Mouse (Mus musculus) bone marrow, adult 2 months (tissue): ENCODE measurements around the gene Sh3bgrl3. TPM values are rescaled to one million over a fixed set of nuclear protein-coding genes. Genes with fewer than 3 reads are reported as not detected.
"Not testable (repeated sequence)": the region's sequence is repeated elsewhere in the genome, so short reads cannot be mapped to it uniquely, and the experiment has no call there.

Experiments
- H3K27ac ChIP-seq: fragments of 200-500 bp; 2 replicates; pipeline ENCODE4 v1.5.1; 2012; ENCODE audit warnings: low read depth, mild to moderate bottlenecking, control low read depth, inconsistent platforms, low read length; ENCODE audit not compliant: control insufficient read depth, poor library complexity, insufficient read depth
- H3K4me1 ChIP-seq: fragments of 200-500 bp; 2 replicates; pipeline ENCODE4 v1.6.1; 2011; ENCODE audit warnings: low read length; ENCODE audit not compliant: control insufficient read depth, insufficient read depth
- H3K4me3 ChIP-seq: fragments of 200-500 bp; replicated peaks from 2 replicates; pipeline ENCODE3; 2011; ENCODE audit warnings: mild to moderate bottlenecking, low read depth, low read length, control low read depth; ENCODE audit not compliant: control insufficient read depth
- CTCF ChIP-seq: fragments of 200-500 bp; IDR thresholded peaks from 2 replicates; pipeline ENCODE4 v1.5.1; 2011; ENCODE audit warnings: low read length, control low read depth; ENCODE audit not compliant: control insufficient read depth, insufficient read depth
- POLR2A ChIP-seq: fragments of 200-500 bp; IDR thresholded peaks from 2 replicates; pipeline ENCODE4 v1.6.1; 2011; ENCODE audit warnings: low read depth, mild to moderate bottlenecking, control low read depth, low read length, borderline replicate concordance; ENCODE audit not compliant: control insufficient read depth
- WGBS: fragments of 180-500 bp; shearing (Covaris S2); methylation state at CpG from one replicate; pipeline ENCODE4 v1.1.7; 2018; 5-methylcytosine and 5-hydroxymethylcytosine counted together
- polyA plus RNA-seq: library from polyadenylated mRNA; stranded (reverse); fragments of >200 nt; gene quantifications from 2 replicates; pipeline ENCODE4 v1.2.4, GENCODE M21; 2011; ENCODE audit warnings: low replicate concordance; ENCODE audit not compliant: missing spikeins, insufficient read depth, insufficient read length

Sh3bgrl3 gene
- polyA plus RNA-seq, 1 experiment, result 416 TPM

DNA sequence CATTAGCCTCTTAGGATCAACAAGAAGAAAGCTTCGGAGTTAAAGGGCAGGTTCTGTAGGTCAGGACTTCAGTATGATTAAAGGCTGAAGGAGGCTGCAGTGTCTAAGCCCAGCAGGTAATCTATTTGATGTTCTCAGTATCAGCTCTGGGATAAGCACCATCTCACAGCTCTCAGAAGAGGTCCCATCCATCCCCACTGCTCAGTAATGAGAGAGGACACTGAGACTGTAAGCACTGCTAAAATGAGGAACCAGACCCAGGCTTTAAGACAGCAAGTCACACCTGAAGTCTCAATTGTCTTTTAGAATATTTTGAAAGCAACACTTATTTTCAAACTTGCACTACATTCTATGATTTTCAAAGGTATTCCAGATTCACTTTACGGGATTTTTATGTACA lies 29.0 kb upstream of the Sh3bgrl3 start:
- TF ChIP-seq POLR2A (no peak), CTCF (no peak)
- WGBS, result 92% methylated on average over 2 of the region's 2 CpGs
- no peak overlapping the region for H3K27ac ChIP-seq

DNA sequence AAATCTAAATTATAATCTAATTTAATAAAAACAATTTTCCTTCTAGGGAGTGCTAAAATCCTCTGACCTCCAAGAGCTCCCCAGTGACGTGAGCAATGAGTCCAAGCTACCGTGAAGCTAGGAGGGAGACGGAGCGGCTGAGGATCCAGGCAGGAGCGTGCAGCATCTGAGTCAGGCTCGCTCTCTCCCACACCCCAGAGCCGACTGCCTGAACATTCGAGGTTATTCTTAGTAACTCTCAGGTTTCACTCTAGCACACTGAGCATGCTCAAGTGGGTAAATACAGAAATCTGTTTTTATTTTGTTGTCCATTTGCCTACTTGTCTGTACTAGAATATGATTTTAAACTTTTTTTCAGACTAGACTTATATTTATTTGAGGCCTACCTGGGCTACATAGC lies 28.2 kb upstream of the Sh3bgrl3 start:
- WGBS, result 89% methylated on average over 8 of the region's 8 CpGs
- H3K4me1 ChIP-seq, result peaks cover 2% of the 10 kb centered on the region; the same call in 1 of the 2 replicates
- no peak overlapping the region for H3K27ac ChIP-seq
- TF ChIP-seq CTCF (no peak), POLR2A (no peak)
- H3K4me3 ChIP-seq, result no peak overlapping the region

More for the DNA sequence above, 29.0 kb upstream of the Sh3bgrl3 start:
- peaks cover 2% of the 10 kb centered on the region; the same call in 1 of the 2 replicates for H3K4me1 ChIP-seq
- H3K4me3 ChIP-seq, result no peak overlapping the region

DNA sequence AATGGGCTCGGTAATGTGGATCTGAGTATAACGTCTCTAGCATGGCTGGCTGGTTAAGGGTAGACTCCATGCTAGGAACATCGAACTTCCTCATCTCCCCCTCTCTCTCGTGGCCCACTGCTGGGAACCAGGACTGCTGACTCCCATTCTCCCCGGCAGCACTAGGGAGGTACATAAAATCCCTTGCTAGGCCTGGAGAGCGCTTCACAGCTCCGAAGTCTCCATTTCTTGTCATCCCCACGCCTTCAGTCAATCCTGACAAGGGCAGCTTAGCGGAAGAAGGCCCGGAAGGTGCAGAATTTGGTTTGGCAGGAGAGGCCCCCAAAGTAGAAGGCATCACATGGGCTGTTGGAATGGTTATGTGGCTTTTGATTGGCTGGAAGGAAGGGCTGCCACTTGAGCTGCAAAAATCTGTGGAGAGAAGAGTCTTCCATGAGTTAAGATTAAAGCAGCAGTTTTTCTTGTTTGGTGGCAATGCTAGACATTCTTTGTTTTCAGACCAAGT lies 27.4 kb upstream of the Sh3bgrl3 start:
- no peak overlapping the region for H3K27ac ChIP-seq
- peaks cover 2% of the 10 kb centered on the region; the same call in 1 of the 2 replicates for H3K4me1 ChIP-seq
- no peak for TF ChIP-seq CTCF
- TF ChIP-seq POLR2A, result no peak
- no peak overlapping the region for H3K4me3 ChIP-seq
- WGBS, result 87% methylated on average over 10 of the region's 10 CpGs

DNA sequence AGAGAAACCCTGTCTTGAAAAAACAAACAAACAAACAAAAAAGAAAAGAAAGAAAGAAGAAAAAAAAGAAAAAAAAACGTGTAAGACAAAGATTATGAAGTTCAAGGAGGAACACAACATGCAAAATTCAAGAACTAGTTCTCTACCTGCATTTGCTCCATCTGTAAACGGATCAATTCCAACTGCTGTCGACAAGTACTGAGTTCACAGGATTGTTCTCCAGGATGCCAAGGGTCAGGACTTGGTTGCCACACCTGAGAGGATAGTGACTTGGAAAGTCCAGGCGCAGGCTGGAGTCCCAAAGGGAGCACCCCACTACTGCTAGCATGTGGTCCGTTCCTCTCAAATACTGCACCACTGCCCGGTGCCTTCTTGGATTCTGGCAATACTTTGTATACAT lies 26.9 kb upstream of the Sh3bgrl3 start:
- Histone ChIP-seq H3K4me3 (no peak overlapping the region), H3K4me1 (peaks cover 2% of the 10 kb centered on the region; the same call in 1 of the 2 replicates), H3K27ac (no peak overlapping the region)
- WGBS, result 90% methylated on average over 6 of the region's 6 CpGs
- no peak for TF ChIP-seq CTCF
- TF ChIP-seq POLR2A, result no peak

DNA sequence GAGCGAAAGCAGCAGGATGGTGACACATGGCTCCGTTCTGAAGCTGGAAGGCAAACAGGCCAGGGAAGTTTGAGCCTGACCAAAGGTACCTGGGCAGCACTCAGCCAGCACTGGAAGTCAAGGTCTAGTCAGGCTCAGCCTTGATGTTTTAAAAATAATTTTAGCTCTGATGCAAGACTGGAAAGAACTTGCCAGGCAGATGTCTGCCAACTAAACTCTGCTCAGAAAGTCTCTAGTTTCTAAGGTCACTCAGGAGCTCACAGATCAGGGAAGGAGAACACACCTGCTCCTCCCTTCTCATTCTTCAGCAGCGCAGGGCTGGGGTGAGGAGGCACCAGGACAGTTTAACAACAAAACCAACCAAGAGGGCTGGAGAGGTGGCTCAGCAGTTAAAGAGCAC lies 25.8 kb upstream of the Sh3bgrl3 start:
- 93% methylated on average over 3 of the region's 3 CpGs for WGBS
- H3K4me3 ChIP-seq, result no peak overlapping the region
- H3K4me1 ChIP-seq, result peaks cover 2% of the 10 kb centered on the region; the same call in 1 of the 2 replicates
- H3K27ac ChIP-seq, result no peak overlapping the region
- TF ChIP-seq CTCF (no peak), POLR2A (no peak)

DNA sequence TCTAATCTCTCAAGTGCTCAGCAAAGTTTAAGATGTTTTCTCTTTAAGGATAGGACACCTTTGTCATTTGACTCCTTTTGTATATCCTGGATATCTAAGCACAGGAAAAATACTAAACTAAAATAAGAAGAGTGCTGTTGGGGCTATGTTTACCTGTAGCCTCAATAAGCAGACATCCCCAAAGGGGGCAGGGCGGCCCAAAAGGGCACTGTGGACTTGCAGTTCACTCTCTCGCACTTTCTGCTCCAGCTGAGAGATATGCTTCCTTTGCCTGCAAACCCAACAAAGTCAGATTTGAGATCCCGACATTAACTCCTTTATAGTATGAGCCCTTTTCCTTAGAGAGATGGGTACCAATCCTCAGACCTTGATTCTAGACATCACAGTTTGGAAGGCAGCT lies 25.1 kb upstream of the Sh3bgrl3 start:
- H3K27ac ChIP-seq, result no peak overlapping the region
- TF ChIP-seq POLR2A, result no peak
- TF ChIP-seq CTCF, result no peak
- H3K4me1 ChIP-seq, result no peaks in the 10 kb centered on the region; the same call in 1 of the 2 replicates
- WGBS, result 90% methylated on average over 3 of the region's 3 CpGs
- H3K4me3 ChIP-seq, result no peak overlapping the region

DNA sequence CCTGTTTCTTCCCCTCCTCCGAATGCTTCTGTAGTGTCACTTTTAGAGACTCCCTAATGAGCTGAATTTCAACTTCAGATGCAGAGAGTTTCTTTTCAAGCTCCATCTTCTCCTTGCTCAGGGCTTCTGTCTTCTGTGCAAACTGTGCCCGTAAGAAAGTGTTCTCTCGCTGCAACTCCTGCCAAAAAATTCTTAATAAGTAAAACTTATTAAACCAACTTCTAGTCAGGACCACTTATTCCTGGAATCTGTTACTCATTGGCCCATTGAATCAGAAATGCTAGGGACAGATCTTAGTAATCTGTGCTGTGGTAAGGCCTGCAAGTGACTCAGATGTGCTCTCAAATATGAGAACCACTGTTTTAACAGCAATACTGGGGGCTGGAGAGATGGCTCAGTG lies 23.5 kb upstream of the Sh3bgrl3 start:
- no peaks in the 10 kb centered on the region; the same call in 1 of the 2 replicates for H3K4me1 ChIP-seq

DNA sequence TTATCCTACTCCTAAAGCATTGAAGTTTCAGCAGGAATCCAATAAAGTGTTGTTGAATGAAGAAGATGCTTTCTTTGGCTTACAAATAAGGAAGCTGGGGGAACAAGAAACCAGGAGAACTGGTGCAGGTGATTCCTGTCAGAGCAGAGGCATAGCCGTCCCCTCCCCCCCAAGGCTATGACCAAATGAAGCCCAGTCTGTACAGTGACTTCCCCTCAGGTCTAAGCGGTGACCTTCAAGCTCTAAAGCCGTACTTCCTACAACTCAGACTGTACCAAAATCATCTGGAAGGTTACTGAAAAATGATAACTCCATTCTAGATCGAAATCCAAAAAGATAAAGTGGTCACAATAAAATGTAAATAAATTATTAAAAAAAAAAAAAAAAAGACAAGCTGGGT lies 20.8 kb upstream of the Sh3bgrl3 start:
- Histone ChIP-seq H3K27ac (no peak overlapping the region), H3K4me1 (no peaks in the 10 kb centered on the region), H3K4me3 (no peak overlapping the region)
- WGBS, result 70% methylated on average over 4 of the region's 4 CpGs
- TF ChIP-seq CTCF, result no peak
- TF ChIP-seq POLR2A, result no peak

More for the DNA sequence above, 23.5 kb upstream of the Sh3bgrl3 start:
- TF ChIP-seq POLR2A (no peak), CTCF (no peak)
- WGBS, result 95% methylated on average over 3 of the region's 3 CpGs
- Histone ChIP-seq H3K27ac (no peak overlapping the region), H3K4me3 (no peak overlapping the region)

DNA sequence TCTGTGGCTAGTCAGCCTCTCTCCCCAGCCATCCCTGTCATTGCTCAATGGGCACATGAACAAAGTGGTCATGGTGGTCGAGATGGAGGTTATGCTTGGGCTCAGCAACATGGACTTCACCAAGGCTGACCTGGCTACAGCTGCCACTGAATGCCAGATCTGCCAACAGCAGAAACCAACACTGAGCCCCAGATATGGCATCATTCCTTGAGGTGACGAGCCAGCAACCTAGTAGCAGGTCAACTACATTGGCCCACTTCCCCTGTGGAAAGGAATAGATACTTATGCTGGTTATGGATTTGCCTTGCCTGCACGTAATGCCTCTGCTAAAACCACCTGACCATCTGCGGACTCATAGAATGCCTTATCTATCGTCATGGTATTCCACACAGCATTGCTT lies 15.7 kb upstream of the Sh3bgrl3 start:
- not testable (repeated sequence) for H3K4me1 ChIP-seq, H3K4me3 ChIP-seq, H3K27ac ChIP-seq
- WGBS, result 86% methylated on average over 5 of the region's 5 CpGs
